Mouse (Mus musculus): ENCODE measurements around the gene Fhad1.

- TF ChIP-seq EP300 (IDR thresholded peaks at IDR 0.05; ENCODE audit: insufficient read depth, low read depth, low read length) (no peak), POLR2A (IDR thresholded peaks at IDR 0.05; ENCODE audit: insufficient read depth, low read length) (no peak), CTCF (IDR thresholded peaks at IDR 0.05; ENCODE audit: low read depth, low read length) (no peak)
These were observed 121.6 kb downstream of the Fhad1 start for GRCm38 (mm10) chr4:141893157-141893784.

Data from ES-Bruce4 (cell line).